Mouse (Mus musculus): ENCODE data around the gene Tmem132d. TPM values are rescaled to one million over a fixed set of nuclear protein-coding genes. Genes with fewer than 3 reads are reported as not detected.

The Tmem132d gene
- polyA plus RNA-seq, 1 experiment = not detected

DNA sequence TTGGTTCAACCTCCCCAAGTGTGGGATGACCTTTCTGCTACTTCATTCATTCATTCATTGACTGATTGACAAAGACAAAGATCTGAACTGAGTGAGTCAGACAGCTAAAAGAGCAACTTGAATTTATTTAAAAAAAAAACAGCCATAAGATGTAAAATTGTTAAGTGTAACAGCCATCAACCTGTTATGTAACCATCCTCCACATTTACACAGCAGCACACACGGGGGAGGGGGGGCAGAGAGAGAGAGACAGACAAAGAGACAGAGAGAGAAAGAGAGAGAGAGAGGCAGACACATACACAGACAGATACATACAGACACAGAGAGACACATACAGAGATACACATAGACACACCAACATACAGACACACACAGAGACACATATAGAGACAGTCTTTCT lies 197.3 kb downstream of the Tmem132d start:
- 38% methylated on average over 1 of the region's 1 CpGs for WGBS
- H3K27ac ChIP-seq (ENCODE audit: control insufficient read depth, insufficient read depth, low read depth, low read length, poor library complexity) = no peak overlapping the region

DNA sequence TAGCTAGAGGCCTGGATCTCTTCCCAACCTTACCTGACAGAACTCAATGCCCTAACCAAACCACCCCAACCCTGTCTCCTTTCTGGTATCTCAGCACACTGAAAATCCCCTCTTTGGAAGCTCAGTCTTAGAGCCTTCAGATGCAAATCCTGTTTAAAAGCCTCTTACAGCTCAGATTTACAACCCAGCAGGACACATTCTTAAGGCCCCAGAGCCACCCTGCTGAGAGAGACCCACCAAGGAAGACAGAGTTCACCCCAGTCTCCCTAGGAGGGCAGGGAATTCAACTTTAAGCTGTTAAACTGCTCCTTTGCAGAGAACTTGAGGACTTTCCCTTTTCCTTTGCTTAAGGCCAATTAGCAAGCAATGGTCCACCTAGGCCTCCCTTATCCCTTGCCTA lies 199.8 kb downstream of the Tmem132d start:
- TF ChIP-seq POLR2A (IDR thresholded peaks at IDR 0.05; ENCODE audit: borderline replicate concordance, control insufficient read depth, low read depth, low read length) (no peak), CTCF (IDR thresholded peaks at IDR 0.05; ENCODE audit: control insufficient read depth, insufficient read depth, low read length) (no peak)
- H3K27ac ChIP-seq (ENCODE audit: control insufficient read depth, insufficient read depth, low read depth, low read length, poor library complexity) = no peak overlapping the region
- H3K4me3 ChIP-seq (replicated peaks; ENCODE audit: control insufficient read depth, low read depth, low read length) = no peak overlapping the region

More for the DNA sequence above, 197.3 kb downstream of the Tmem132d start:
- TF ChIP-seq CTCF (IDR thresholded peaks at IDR 0.05; ENCODE audit: control insufficient read depth, insufficient read depth, low read length) = no peak
- TF ChIP-seq POLR2A (IDR thresholded peaks at IDR 0.05; ENCODE audit: borderline replicate concordance, control insufficient read depth, low read depth, low read length) = no peak
- H3K4me1 ChIP-seq (ENCODE audit: control insufficient read depth, insufficient read depth, low read length) = no peaks in the 10 kb centered on the region
- H3K4me3 ChIP-seq (replicated peaks; ENCODE audit: control insufficient read depth, low read depth, low read length) = no peak overlapping the region

DNA sequence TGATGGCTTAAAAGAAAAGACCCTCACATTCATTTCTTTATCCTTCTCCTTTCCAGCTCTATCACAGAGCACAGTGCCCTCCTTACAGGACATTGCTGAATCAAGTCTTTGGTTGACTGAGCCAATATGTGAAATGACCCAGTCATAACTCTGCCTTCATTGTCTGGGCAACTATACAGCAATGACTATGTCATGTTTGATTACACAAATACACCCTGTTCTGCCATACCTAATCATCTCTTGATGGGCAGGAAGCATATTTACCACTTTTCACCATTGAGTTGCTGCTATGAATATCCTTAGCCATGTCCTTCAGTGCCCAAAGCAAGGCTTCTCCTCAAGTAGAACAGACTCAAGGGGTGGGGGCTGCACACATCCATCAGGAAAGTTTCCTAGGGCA lies 214.6 kb downstream of the Tmem132d start:
- TF ChIP-seq POLR2A (IDR thresholded peaks at IDR 0.05; ENCODE audit: borderline replicate concordance, control insufficient read depth, low read depth, low read length) = no peak
- no peak overlapping the region for H3K27ac ChIP-seq (ENCODE audit: control insufficient read depth, insufficient read depth, low read depth, low read length, poor library complexity)
- H3K4me3 ChIP-seq (replicated peaks; ENCODE audit: control insufficient read depth, low read depth, low read length) = no peak overlapping the region
- no peaks in the 10 kb centered on the region for H3K4me1 ChIP-seq (ENCODE audit: control insufficient read depth, insufficient read depth, low read length)

More for the DNA sequence above, 199.8 kb downstream of the Tmem132d start:
- no peaks in the 10 kb centered on the region for H3K4me1 ChIP-seq (ENCODE audit: control insufficient read depth, insufficient read depth, low read length)

DNA sequence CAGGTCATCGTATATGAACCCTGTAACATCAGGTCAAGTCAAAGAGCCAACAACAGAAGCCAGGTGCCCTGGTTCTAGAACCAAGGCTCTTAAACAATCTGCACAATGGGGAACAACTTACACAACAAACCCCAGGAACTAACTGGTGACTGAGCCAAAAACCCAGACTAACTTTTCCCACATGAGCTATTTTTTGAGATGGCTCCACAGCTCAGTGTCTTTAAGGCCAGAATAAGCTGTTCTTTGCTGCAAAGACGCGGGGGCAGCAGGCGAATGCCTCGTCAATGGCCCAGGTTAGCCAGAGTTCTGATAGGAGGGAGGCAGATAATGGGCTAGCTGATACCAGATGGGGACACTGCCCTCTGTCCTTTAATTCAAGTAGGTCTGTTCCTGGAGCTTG lies 221.8 kb downstream of the Tmem132d start:
- TF ChIP-seq CTCF (IDR thresholded peaks at IDR 0.05; ENCODE audit: control insufficient read depth, insufficient read depth, low read length) (no peak), POLR2A (IDR thresholded peaks at IDR 0.05; ENCODE audit: borderline replicate concordance, control insufficient read depth, low read depth, low read length) (no peak)
- WGBS = 86% methylated on average over 5 of the region's 5 CpGs
- no peak overlapping the region for H3K4me3 ChIP-seq (replicated peaks; ENCODE audit: control insufficient read depth, low read depth, low read length)
- H3K4me1 ChIP-seq (ENCODE audit: control insufficient read depth, insufficient read depth, low read length) = no peaks in the 10 kb centered on the region
- no peak overlapping the region for H3K27ac ChIP-seq (ENCODE audit: control insufficient read depth, insufficient read depth, low read depth, low read length, poor library complexity)

DNA sequence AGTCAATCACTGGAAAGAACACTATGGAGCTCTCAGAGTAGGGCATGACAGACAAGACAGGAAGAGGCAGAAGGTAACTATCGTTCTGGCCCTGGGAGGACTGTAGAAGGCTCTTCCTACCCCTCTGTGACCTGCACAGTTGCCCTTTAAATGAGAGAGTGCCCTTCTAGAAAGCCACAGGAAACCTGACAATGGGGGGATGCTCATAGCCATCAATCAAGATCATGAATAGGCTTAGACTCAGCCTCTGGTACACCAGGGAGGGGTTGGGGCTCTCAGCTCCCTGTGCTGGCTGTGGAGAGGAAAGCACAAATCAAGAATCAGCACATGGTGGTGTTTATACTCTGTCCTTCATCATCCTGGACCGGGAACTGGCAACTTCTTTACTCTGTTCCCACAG lies 227.2 kb downstream of the Tmem132d start:
- 16% methylated on average over 2 of the region's 2 CpGs for WGBS
- Histone ChIP-seq H3K4me1 (ENCODE audit: control insufficient read depth, insufficient read depth, low read length) (no peaks in the 10 kb centered on the region), H3K4me3 (replicated peaks; ENCODE audit: control insufficient read depth, low read depth, low read length) (no peak overlapping the region), H3K27ac (ENCODE audit: control insufficient read depth, insufficient read depth, low read depth, low read length, poor library complexity) (no peak overlapping the region)
- TF ChIP-seq POLR2A (IDR thresholded peaks at IDR 0.05; ENCODE audit: borderline replicate concordance, control insufficient read depth, low read depth, low read length) (no peak), CTCF (IDR thresholded peaks at IDR 0.05; ENCODE audit: control insufficient read depth, insufficient read depth, low read length) (no peak)

DNA sequence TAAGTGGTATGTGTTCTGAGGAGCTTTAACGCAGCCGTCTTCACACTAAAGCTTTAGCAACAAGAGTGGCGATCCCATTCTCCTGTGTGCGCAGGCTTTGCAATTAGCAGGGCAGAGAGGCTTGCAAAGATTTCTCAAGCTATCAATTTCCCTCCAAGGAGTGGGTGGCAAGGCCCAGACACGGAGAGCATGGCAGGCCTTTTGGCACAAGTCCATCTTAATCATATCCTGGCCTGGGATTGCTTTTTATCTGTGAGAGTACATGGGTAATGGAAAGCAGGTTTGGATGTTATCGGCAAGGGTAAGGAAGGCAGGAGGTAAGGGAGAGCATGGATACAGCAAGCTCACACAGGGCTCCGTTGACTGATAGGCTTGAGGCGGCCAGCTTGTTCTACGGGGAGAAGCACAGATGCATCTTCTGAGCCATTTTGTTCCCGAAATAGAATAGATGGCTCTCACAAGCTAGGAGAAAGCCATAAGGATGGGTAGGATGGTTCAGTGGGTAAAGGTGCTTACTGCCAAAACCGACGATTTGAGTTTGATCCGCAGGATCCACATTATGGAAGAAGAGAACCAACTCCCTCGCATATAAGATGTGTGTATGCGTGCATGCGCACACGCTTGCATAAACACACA lies 228.1 kb downstream of the Tmem132d start:
- 82% methylated on average over 17 of the region's 17 CpGs for WGBS
- no peak for TF ChIP-seq POLR2A (IDR thresholded peaks at IDR 0.05; ENCODE audit: borderline replicate concordance, control insufficient read depth, low read depth, low read length)
- TF ChIP-seq CTCF (IDR thresholded peaks at IDR 0.05; ENCODE audit: control insufficient read depth, insufficient read depth, low read length) = no peak
- Histone ChIP-seq H3K4me3 (replicated peaks; ENCODE audit: control insufficient read depth, low read depth, low read length) (no peak overlapping the region), H3K4me1 (ENCODE audit: control insufficient read depth, insufficient read depth, low read length) (no peaks in the 10 kb centered on the region), H3K27ac (ENCODE audit: control insufficient read depth, insufficient read depth, low read depth, low read length, poor library complexity) (no peak overlapping the region)

DNA sequence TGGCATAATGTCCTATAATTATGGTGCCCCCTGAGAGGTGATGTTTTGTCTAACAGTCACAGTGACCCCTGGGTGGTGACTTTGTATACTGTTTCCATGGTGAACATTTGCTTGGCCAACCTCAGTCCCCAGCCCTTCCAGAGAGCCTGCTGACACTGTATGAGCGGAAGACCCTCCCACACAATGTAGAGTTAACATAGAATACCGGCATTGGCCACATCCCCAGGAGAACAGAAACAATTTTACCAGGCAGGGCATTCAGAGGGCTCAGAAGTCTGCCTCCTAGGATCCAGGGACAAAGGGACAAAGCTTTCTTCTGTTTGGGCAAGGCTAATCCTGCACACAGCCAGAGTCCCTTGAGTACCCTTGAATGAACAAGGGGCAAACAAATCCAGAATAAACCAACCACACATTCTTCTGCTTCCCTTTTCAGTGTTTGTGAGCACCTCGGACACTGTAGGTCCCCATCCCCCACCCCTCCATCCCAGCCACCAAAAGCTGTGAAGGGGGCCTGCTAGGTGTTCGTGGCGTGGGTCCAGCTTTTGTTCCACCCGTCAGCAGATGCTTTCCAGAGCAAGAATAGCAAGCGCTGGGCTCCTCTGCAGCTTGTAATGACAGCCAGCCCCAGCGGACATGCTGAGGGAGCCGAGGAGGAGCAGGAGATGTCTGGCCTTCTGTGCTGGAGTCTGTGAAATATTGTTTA lies 228.8 kb downstream of the Tmem132d start:
- Histone ChIP-seq H3K4me1 (ENCODE audit: control insufficient read depth, insufficient read depth, low read length) (no peaks in the 10 kb centered on the region), H3K27ac (ENCODE audit: control insufficient read depth, insufficient read depth, low read depth, low read length, poor library complexity) (no peak overlapping the region), H3K4me3 (replicated peaks; ENCODE audit: control insufficient read depth, low read depth, low read length) (no peak overlapping the region)
- WGBS = 55% methylated on average over 9 of the region's 9 CpGs
- TF ChIP-seq CTCF (IDR thresholded peaks at IDR 0.05; ENCODE audit: control insufficient read depth, insufficient read depth, low read length) = no peak
- no peak for TF ChIP-seq POLR2A (IDR thresholded peaks at IDR 0.05; ENCODE audit: borderline replicate concordance, control insufficient read depth, low read depth, low read length)

DNA sequence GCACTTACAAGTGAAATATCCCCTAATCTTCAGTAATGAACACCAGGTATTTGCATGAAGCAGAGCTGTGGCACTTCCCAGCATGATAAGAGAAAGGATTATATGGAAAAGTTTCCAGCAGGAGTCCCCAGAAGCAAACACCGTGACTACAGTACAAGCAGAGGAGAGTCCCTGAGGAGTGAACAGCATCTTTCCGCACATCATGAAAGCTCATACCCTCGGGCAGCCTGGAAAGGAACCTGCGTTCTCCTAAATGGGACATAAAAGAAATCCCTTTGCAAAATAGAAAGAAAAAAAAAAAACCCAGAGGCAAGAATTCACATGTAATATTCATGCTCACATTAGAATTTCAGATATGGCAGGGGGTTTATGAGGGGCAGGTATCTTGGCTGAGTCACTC lies 238.8 kb downstream of the Tmem132d start:
- TF ChIP-seq CTCF (IDR thresholded peaks at IDR 0.05; ENCODE audit: control insufficient read depth, insufficient read depth, low read length) (no peak), POLR2A (IDR thresholded peaks at IDR 0.05; ENCODE audit: borderline replicate concordance, control insufficient read depth, low read depth, low read length) (no peak)
- Histone ChIP-seq H3K27ac (ENCODE audit: control insufficient read depth, insufficient read depth, low read depth, low read length, poor library complexity) (no peak overlapping the region), H3K4me3 (replicated peaks; ENCODE audit: control insufficient read depth, low read depth, low read length) (no peak overlapping the region), H3K4me1 (ENCODE audit: control insufficient read depth, insufficient read depth, low read length) (no peaks in the 10 kb centered on the region)
- WGBS = 72% methylated on average over 4 of the region's 4 CpGs
